Mouse (Mus musculus) ES-Bruce4 (cell line): Measurements from ENCODE around the gene Cemip. TPM values are rescaled to one million over a fixed set of nuclear protein-coding genes. Genes with fewer than 3 reads are reported as not detected.
"Not testable (repeated sequence)": the region's sequence is repeated elsewhere in the genome, so short reads cannot be mapped to it uniquely, and the experiment has no call there.

Experiments used
- H3K27ac ChIP-seq: 2 replicates; pipeline ENCODE4 v1.5.1; 2012; ENCODE audit warnings: low read length, inconsistent platforms; ENCODE audit not compliant: insufficient read depth
- H3K27me3 ChIP-seq: 2 replicates; pipeline ENCODE4 v1.6.1; 2012; ENCODE audit warnings: mild to moderate bottlenecking, low read length, inconsistent platforms; ENCODE audit not compliant: control insufficient read depth, poor library complexity, insufficient read depth, severe bottlenecking
- H3K36me3 ChIP-seq: 2 replicates; pipeline ENCODE4 v1.6.1; 2012; ENCODE audit warnings: inconsistent platforms, mild to moderate bottlenecking, low read length, moderate library complexity; ENCODE audit not compliant: control insufficient read depth, poor library complexity, insufficient read depth, severe bottlenecking
- H3K4me1 ChIP-seq: one replicate; pipeline ENCODE4 v1.8.1; 2011; ENCODE audit warnings: low read length; ENCODE audit not compliant: control insufficient read depth, insufficient read depth
- H3K4me3 ChIP-seq: 2 replicates; pipeline ENCODE4 v1.5.1; 2011; ENCODE audit warnings: low read depth, mild to moderate bottlenecking, low read length
- H3K9ac ChIP-seq: 2 replicates; pipeline ENCODE4 v1.6.1; 2012; ENCODE audit warnings: low read depth, mild to moderate bottlenecking, inconsistent platforms; ENCODE audit not compliant: poor library complexity, severe bottlenecking
- H3K9me3 ChIP-seq: replicated peaks from 2 replicates; pipeline ENCODE4 v1.6.1; 2012; ENCODE audit warnings: mild to moderate bottlenecking, low read length, inconsistent platforms; ENCODE audit not compliant: control insufficient read depth, poor library complexity, insufficient read depth, severe bottlenecking
- CTCF ChIP-seq: IDR thresholded peaks from one replicate; pipeline ENCODE4 v1.8.1; 2011; ENCODE audit warnings: low read depth, low read length
- EP300 ChIP-seq: IDR thresholded peaks from 2 replicates; pipeline ENCODE4 v1.6.1; 2011; ENCODE audit warnings: low read depth, low read length; ENCODE audit not compliant: insufficient read depth
- POLR2A ChIP-seq: IDR thresholded peaks from one replicate; pipeline ENCODE4 v1.8.1; 2011; ENCODE audit warnings: low read length; ENCODE audit not compliant: insufficient read depth
- polyA plus RNA-seq: library from polyadenylated mRNA; stranded (reverse); fragments of >200 nt; gene quantifications from 2 replicates; pipeline ENCODE4 v1.2.4, GENCODE M21; 2011; ENCODE audit warnings: low read depth; ENCODE audit not compliant: missing spikeins, insufficient read depth, insufficient read length

The Cemip gene
- polyA plus RNA-seq, 1 experiment, result 0.72 TPM

DNA sequence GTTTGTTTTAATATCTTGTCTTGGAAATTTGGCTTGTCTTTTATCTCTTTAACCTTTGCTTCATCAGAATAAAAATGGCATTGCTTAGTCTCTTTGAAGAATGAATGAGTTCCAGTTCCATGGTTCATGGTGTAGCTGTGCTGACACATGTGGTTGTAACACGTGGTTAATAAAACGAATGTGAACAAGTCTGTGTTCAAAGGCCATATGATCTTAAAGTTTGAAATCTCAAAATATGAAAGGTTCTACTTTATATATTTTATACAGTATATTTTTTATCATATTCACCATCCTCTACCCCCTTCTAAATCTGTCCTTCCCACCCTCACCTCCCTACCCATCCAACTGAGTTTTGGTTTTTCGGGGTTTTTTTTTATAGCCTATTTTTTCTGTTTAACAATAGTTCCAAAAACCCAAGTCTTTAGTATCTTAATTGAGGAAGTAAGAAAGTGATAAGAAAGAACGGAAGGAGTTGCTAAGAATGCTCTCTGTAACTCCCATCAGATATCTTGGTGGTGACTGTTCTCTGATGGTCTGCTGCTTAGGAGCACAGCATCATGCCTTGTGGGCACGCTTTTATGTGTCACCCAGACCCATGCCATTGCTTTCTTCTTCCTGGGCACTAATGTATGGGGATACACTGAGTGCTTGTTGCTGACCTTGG, 190.1 kb downstream of the Cemip start:
- H3K9me3 ChIP-seq, result no peaks in the 10 kb centered on the region
- H3K27me3 ChIP-seq, result no peaks in the 10 kb centered on the region
- no peak overlapping the region for H3K27ac ChIP-seq
- H3K4me3 ChIP-seq, result no peak overlapping the region
- H3K4me1 ChIP-seq, result no peaks in the 10 kb centered on the region
- TF ChIP-seq POLR2A (no peak), EP300 (no peak), CTCF (no peak)
- H3K9ac ChIP-seq, result no peak overlapping the region
- H3K36me3 ChIP-seq, result peaks cover 43% of the 10 kb centered on the region

DNA sequence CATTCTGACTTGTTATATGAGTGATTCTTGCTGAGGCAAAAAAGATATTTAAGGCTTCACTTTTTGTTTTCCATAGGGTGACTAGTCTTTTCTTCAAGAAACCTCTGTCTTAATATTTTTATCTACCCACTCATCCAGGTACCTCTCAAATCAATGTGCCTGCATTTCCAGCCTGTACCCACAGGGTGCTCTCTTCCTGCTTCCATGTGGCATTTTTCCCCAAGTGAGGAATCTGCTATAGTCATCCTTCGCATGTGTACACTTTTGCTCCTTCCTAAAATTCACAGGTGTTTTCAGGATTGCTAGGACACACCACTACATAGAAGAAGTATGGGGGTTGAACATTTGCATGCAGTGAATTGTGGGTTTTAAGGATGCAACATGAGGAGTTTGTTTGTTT, 192.0 kb downstream of the Cemip start:
- H3K9ac ChIP-seq, result no peak overlapping the region
- H3K4me3 ChIP-seq, result no peak overlapping the region
- H3K27me3 ChIP-seq, result no peaks in the 10 kb centered on the region
- H3K4me1 ChIP-seq, result peaks cover 2% of the 10 kb centered on the region
- TF ChIP-seq POLR2A (no peak), CTCF (no peak), EP300 (no peak)
- no peak overlapping the region for H3K27ac ChIP-seq
- no peaks in the 10 kb centered on the region for H3K9me3 ChIP-seq
- peaks cover 39% of the 10 kb centered on the region for H3K36me3 ChIP-seq

DNA sequence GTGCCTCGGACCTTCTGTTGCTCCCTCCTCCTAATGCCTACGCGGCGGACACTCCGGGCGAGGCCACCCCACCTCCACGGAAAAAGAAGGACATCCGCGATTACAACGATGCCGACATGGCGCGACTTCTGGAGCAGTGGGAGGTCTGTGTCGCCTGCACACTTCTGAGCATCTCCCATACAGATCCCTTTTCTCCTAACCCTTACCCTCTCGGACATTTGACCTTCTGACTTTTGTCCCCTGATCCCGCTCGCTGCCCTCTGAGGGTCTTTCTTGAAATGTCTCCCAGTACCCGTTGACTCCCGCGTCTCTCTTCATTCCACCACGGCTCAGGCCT, 194.0 kb downstream of the Cemip start:
- H3K9me3 ChIP-seq, result no peaks in the 10 kb centered on the region
- peak overlapping the region; percentile 85 for H3K9ac ChIP-seq
- H3K4me1 ChIP-seq, result peaks cover 2% of the 10 kb centered on the region
- peak overlapping the region; percentile 75 for H3K27ac ChIP-seq
- peaks cover 20% of the 10 kb centered on the region for H3K36me3 ChIP-seq
- H3K27me3 ChIP-seq, result no peaks in the 10 kb centered on the region
- H3K4me3 ChIP-seq, result peak overlapping the region; percentile 89
- TF ChIP-seq POLR2A (no peak), CTCF (no peak), EP300 (no peak)

DNA sequence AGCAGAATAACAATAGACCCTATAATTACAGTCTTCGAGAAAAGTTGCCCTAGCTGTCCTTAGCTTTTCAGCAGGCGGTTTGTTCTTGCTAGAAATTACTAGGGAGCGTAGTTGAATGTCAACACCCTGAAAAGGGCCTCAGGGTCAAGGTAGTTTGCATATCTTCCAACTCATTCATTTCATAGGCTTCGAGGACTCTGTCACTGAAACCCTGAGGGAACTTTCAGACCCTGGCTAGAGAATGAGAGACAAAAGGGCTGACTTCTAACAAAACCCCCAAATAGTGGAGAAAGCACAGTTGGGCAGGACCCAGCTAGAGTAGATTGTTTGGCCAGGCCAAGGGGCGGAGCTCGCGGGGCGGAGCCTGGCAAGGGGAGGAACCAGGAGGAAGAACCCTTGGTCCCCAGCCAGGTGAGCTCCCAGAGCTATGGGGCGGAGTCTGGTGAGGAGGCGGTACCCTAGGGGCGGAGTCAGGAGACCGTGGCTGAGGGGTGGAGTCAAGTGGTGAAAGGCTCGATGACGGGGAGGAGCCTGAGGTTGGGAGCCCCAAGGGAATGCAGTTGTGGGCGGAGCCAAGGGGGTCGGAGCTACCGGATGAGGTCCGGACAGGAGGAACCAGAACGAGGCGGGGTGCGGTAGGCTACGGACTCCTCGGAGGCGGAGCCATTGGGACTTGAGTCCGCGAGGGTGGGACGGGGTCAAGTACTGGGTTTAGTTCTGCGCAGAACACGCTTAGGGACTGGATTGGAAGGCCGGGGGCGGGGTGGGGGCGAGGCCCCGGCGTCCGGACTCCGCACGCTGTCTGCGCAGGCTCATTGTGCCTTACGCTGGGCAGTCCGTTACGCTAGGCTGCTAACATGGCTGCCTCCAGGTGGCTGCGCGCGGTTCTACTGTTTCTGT, 194.6 kb downstream of the Cemip start:
- Histone ChIP-seq H3K36me3 (peaks cover 18% of the 10 kb centered on the region), H3K9ac (peak overlapping the region; percentile 85), H3K4me3 (peak overlapping the region; percentile 89), H3K27me3 (no peaks in the 10 kb centered on the region), H3K4me1 (peaks cover 2% of the 10 kb centered on the region), H3K9me3 (no peaks in the 10 kb centered on the region), H3K27ac (peak overlapping the region; percentile 75)
- no peak for TF ChIP-seq CTCF
- 0 out of 2 replicates have a peak, but pooled peaks have one; percentile 24 for TF ChIP-seq EP300
- peak; percentile 68 for TF ChIP-seq POLR2A

DNA sequence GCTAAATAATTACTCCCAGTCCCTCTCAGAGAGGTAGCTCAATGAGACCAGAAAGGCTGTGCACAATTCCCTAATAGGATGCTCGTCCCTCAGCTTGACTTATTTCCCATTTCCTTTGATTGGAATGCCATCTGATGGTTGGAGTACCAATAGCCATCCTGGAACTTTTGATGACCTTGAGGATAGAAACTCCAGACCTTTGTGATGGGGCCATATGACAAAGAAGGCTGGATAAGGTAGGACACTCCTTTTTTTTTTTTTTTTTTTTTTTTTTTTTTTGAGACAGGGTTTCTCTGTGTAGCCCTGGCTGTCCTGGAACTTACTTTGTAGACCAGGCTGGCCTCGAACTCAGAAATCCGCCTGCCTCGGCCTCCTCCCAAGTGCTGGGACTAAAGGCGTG, 196.4 kb downstream of the Cemip start:
- H3K9ac ChIP-seq, H3K36me3 ChIP-seq, H3K4me1 ChIP-seq, H3K27ac ChIP-seq, H3K4me3 ChIP-seq, H3K9me3 ChIP-seq, H3K27me3 ChIP-seq: not testable (repeated sequence)

DNA sequence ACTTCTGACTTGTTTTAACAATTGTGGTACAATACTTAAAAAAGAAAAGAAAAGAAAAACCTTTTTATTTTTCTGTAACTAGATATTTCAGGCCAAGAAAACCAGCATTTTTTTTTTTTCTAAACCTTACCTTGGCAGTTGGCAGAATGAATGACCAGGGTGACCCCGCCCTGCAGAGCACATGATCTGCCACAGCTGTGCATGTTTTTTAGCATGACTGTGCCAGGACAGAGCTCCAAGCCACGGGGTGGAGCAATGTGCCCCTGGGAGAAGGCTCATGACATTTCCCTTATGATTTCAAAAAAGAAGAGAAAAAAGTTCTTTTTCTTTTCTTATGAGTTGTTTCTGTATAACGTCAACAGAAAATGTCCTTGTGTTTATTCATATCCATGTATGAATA, 196.9 kb downstream of the Cemip start:
- no peak overlapping the region for H3K4me3 ChIP-seq
- H3K4me1 ChIP-seq, result peaks cover 2% of the 10 kb centered on the region
- H3K36me3 ChIP-seq, result 0 out of 2 replicates have a peak, but pooled peaks cover under 1% of the 10 kb centered on the region
- H3K27me3 ChIP-seq, result no peaks in the 10 kb centered on the region
- no peak for TF ChIP-seq CTCF
- TF ChIP-seq POLR2A, result no peak
- peak; percentile 80; the same call in 1 of the 2 replicates for TF ChIP-seq EP300
- H3K9me3 ChIP-seq, result no peaks in the 10 kb centered on the region
- no peak overlapping the region for H3K9ac ChIP-seq
- H3K27ac ChIP-seq, result no peak overlapping the region
